ENCODE assay signal across 2 mouse cellular contexts in the genomic region with DNA sequence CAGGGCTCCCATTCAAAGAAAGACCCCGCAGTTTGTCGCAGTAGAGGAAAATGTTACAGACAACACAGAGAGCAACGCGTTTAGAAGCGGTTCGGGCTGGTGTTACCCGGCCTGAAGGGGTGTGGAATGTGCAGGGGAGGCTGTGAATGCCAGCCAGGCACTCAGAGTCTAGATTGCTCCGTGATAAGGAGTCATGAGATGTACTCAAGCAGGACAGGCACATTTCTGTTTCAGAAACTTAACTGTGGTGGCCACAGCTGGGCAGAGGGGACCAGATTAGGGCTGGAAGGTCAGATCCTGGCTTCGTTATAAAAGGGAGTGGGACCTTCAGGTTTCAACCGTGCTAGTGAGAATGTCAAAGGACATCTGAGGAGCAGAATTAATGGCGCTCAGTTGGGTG.
TF ChIP-seq lines count a peak whose summit lies in the region.

No protein-coding gene starts in this region.

TF ChIP-seq in CH12.LX, 34 proteins besides CTCF, POLR2A, EP300 and RAD21:
- TF ChIP-seq SIN3A (IDR thresholded peaks at IDR 0.05; ENCODE audit: low read length) (peak; percentile 4; the same call in 1 of the 2 replicates), TCF12 (IDR thresholded peaks at IDR 0.05; ENCODE audit: low read depth, low read length) (no peak), MEF2A (IDR thresholded peaks at IDR 0.05; ENCODE audit: borderline replicate concordance, low read depth, low read length) (no peak)
TF ChIP-seq in CH12.LX: peak in this region for 1.

TF ChIP-seq in MEL, 35 proteins besides CTCF, POLR2A, EP300 and RAD21:
- peak; percentile 70; the same call in 1 of the 2 replicates for TF ChIP-seq ZKSCAN1 (IDR thresholded peaks at IDR 0.05; ENCODE audit: low read depth, low read length)
- TF ChIP-seq TAL1 (IDR thresholded peaks at IDR 0.05; ENCODE audit: low read length), result no peak
- peak; percentile 84 for TF ChIP-seq ZMIZ1 (IDR thresholded peaks at IDR 0.05; ENCODE audit: low read depth, low read length)
- peak; percentile 89 for TF ChIP-seq TBP (IDR thresholded peaks at IDR 0.05; ENCODE audit: low read depth, low read length)
- no peak for TF ChIP-seq MAFK (IDR thresholded peaks at IDR 0.05; ENCODE audit: borderline replicate concordance, low read depth, low read length)
- TF ChIP-seq POLR2AphosphoS5 (IDR thresholded peaks at IDR 0.05; ENCODE audit: borderline replicate concordance, low read depth, low read length), result peak; percentile 71; the same call in 1 of the 2 replicates
- TF ChIP-seq MXI1 (IDR thresholded peaks at IDR 0.05; ENCODE audit: low read depth, low read length), result peak; percentile 42
- peak; percentile 24; the same call in 1 of the 2 replicates for TF ChIP-seq SMC3 (IDR thresholded peaks at IDR 0.05; ENCODE audit: low read depth, low read length)
- TF ChIP-seq UBTF (IDR thresholded peaks at IDR 0.05; ENCODE audit: borderline replicate concordance, insufficient read depth, low read depth, low read length), result 0 out of 2 replicates have a peak, but pooled peaks have one; percentile 65
- no peak for TF ChIP-seq CHD2 (IDR thresholded peaks at IDR 0.05; ENCODE audit: low read length)
- peak; percentile 39; the same call in 1 of the 2 replicates for TF ChIP-seq USF1 (IDR thresholded peaks at IDR 0.05; ENCODE audit: low read depth, low read length)
- no peak; the same call in 1 of the 2 replicates for TF ChIP-seq KAT2A (conservative IDR thresholded peaks at IDR 0.05; ENCODE audit: low read depth, low read length)
- no peak for TF ChIP-seq ZC3H11A (IDR thresholded peaks at IDR 0.05; ENCODE audit: low read depth, low read length)
- TF ChIP-seq MAX (IDR thresholded peaks at IDR 0.05; ENCODE audit: low read length), result peak; percentile 66
- no peak; the same call in 1 of the 2 replicates for TF ChIP-seq RCOR1 (IDR thresholded peaks at IDR 0.05; ENCODE audit: low read depth, low read length)
- peak; percentile 4; the same call in 1 of the 2 replicates for TF ChIP-seq MYB (IDR thresholded peaks at IDR 0.05; ENCODE audit: low read depth, low read length)
- TF ChIP-seq ZNF384 (IDR thresholded peaks at IDR 0.05; ENCODE audit: low read depth, low read length), result no peak
- peak; percentile 91; the same call in 1 of the 2 replicates for TF ChIP-seq POLR2AphosphoS2 (IDR thresholded peaks at IDR 0.05; ENCODE audit: low read length)
- TF ChIP-seq SIN3A (IDR thresholded peaks at IDR 0.05; ENCODE audit: low read length), result peak; percentile 65; the same call in 1 of the 2 replicates
- peak; percentile 2; the same call in 1 of the 2 replicates for TF ChIP-seq MAZ (IDR thresholded peaks at IDR 0.05; ENCODE audit: low read depth, low read length)
- TF ChIP-seq E2F4 (IDR thresholded peaks at IDR 0.05; ENCODE audit: borderline replicate concordance, low read depth, low read length), result no peak; the same call in 1 of the 2 replicates
- TF ChIP-seq TCF12 (IDR thresholded peaks at IDR 0.05; ENCODE audit: low read depth, low read length), result peak; percentile 64
- peak; percentile 78 for TF ChIP-seq NELFE (IDR thresholded peaks at IDR 0.05; ENCODE audit: low read depth, low read length)
- TF ChIP-seq MYC (IDR thresholded peaks at IDR 0.05; ENCODE audit: low read depth, low read length), result peak; percentile 70; the same call in 1 of the 2 replicates
- no peak for TF ChIP-seq USF2 (IDR thresholded peaks at IDR 0.05; ENCODE audit: borderline replicate concordance in 1 of 2, insufficient read depth in 1 of 2, low read depth in 1 of 2, low read length in 2 of 2)
- TF ChIP-seq NRF1 (IDR thresholded peaks at IDR 0.05; ENCODE audit: insufficient read depth, low read depth, low read length, poor library complexity, severe bottlenecking), result no peak
- TF ChIP-seq MEF2A (IDR thresholded peaks at IDR 0.05; ENCODE audit: extremely low read depth, insufficient replicate concordance, low read depth, low read length, poor library complexity, severe bottlenecking), result no peak
- TF ChIP-seq ETS1 (IDR thresholded peaks at IDR 0.05; ENCODE audit: low read depth, low read length), result peak; percentile 79
- peak; percentile 95 for TF ChIP-seq GATA1 (IDR thresholded peaks at IDR 0.05; ENCODE audit: low read depth, low read length)
- 0 out of 2 replicates have a peak, but pooled peaks have one; percentile 57 for TF ChIP-seq JUND (IDR thresholded peaks at IDR 0.05; ENCODE audit: low read depth, low read length)
- TF ChIP-seq ELF1 (IDR thresholded peaks at IDR 0.05; ENCODE audit: low read depth, low read length), result no peak
- peak; percentile 79; the same call in 1 of the 2 replicates for TF ChIP-seq CHD1 (IDR thresholded peaks at IDR 0.05; ENCODE audit: low read depth, low read length)
- no peak; the same call in 1 of the 2 replicates for TF ChIP-seq HCFC1 (IDR thresholded peaks at IDR 0.05; ENCODE audit: low read depth, low read length)
- no peak for TF ChIP-seq BHLHE40 (IDR thresholded peaks at IDR 0.05; ENCODE audit: borderline replicate concordance, low read depth, low read length)
- TF ChIP-seq GABPA (IDR thresholded peaks at IDR 0.05; ENCODE audit: low read depth, low read length), result no peak; the same call in 1 of the 2 replicates
